Mouse (Mus musculus) G1E (cell line): ENCODE data around the gene Olfr937. TPM values are rescaled to one million over a fixed set of nuclear protein-coding genes. Genes with fewer than 3 reads are reported as not detected.

Experiments used
- ATAC-seq: 2 replicates; pipeline ENCODE4 v1.8.0; 2016; ENCODE audit warnings: mild to moderate bottlenecking; ENCODE audit not compliant: insufficient number of reproducible peaks, poor library complexity, low FRiP score, severe bottlenecking; ENCODE audit errors: extremely low read depth
- DNase-seq: peaks from one replicate; pipeline ENCODE4 v3.0.0; 2012; ENCODE audit warnings: low spot score
- H3K27me3 ChIP-seq: 2 replicates; pipeline ENCODE4 v1.6.1; 2012; ENCODE audit warnings: mild to moderate bottlenecking, low read length, inconsistent platforms; ENCODE audit not compliant: insufficient read depth
- H3K36me3 ChIP-seq: replicated peaks from 2 replicates; pipeline ENCODE3; 2012; ENCODE audit warnings: mild to moderate bottlenecking, inconsistent platforms
- H3K4me1 ChIP-seq: 2 replicates; pipeline ENCODE4 v1.6.1; 2012; ENCODE audit warnings: low read depth, low read length, inconsistent platforms, mixed read lengths; ENCODE audit not compliant: insufficient read depth
- H3K4me3 ChIP-seq: 2 replicates; pipeline ENCODE4 v1.5.1; 2012; ENCODE audit warnings: low read depth, mild to moderate bottlenecking, inconsistent platforms, low read length, moderate library complexity, mixed read lengths
- H3K9me3 ChIP-seq: replicated peaks from 2 replicates; pipeline ENCODE4 v1.6.1; 2012; ENCODE audit warnings: inconsistent platforms
- CTCF ChIP-seq: IDR thresholded peaks from 2 replicates; pipeline ENCODE4 v1.5.1; 2012; ENCODE audit warnings: low read depth, low read length, inconsistent platforms, mixed read lengths
- GATA1 ChIP-seq: IDR thresholded peaks from 2 replicates; pipeline ENCODE4 v1.6.1; 2012; ENCODE audit warnings: borderline replicate concordance, low read length, inconsistent platforms, mixed read lengths
- GATA2 ChIP-seq: IDR thresholded peaks from 2 replicates; pipeline ENCODE4 v1.6.1; 2012; ENCODE audit warnings: low read depth, low read length, inconsistent platforms, borderline replicate concordance
- POLR2AphosphoS5 ChIP-seq: IDR thresholded peaks from 2 replicates; pipeline ENCODE4 v1.6.1; 2012; ENCODE audit warnings: low read depth, low read length, inconsistent platforms; ENCODE audit not compliant: insufficient replicate concordance
- TAL1 ChIP-seq: conservative IDR thresholded peaks from 2 replicates; pipeline ENCODE4 v1.6.1; 2012; ENCODE audit warnings: low read depth, low read length, inconsistent platforms, mixed read lengths
- polyA plus RNA-seq: library from polyadenylated mRNA; stranded (reverse); fragments of >175 nt; gene quantifications from 2 replicates; pipeline ENCODE4 v1.2.3, GENCODE M21; 2012
- total RNA-seq, 2 experiments: library from RNA; stranded (forward) in 1 of 2; stranded (reverse) in 1 of 2; fragments of 200-1000 nt in 1 of 2; fragments of >200 nt in 1 of 2; fragmentation: Nextera tagmentation in 1 of 2; gene quantifications; 2 replicates each; pipeline ENCODE4 v1.2.3; 2014 to 2017

Olfr937 gene
- total RNA-seq (2014; fragmentation: Nextera tagmentation): not detected in 2 replicates
- total RNA-seq (2017): 1.1 TPM in 1 of 2 replicates, not detected in the other
- not detected in 2 replicates for polyA plus RNA-seq

GRCm38 (mm10) chr9:39064851-39065250, at the start of gene Olfr937:
Gene Olfr937, minus strand, starts transcription at chr9:39064951.
- no peaks in the 10 kb centered on the region for H3K36me3 ChIP-seq
- H3K27me3 ChIP-seq: no peaks in the 10 kb centered on the region
- ATAC-seq (no peak), DNase-seq (no peak)
- H3K4me3 ChIP-seq: no peak within 1 kb of the TSS
- no peak for TF ChIP-seq POLR2AphosphoS5
- TF ChIP-seq CTCF: no peak
- no peak for TF ChIP-seq GATA1
- TF ChIP-seq TAL1: no peak
- TF ChIP-seq GATA2: no peak
- H3K9me3 ChIP-seq: no peaks in the 10 kb centered on the region
- H3K4me1 ChIP-seq: no peaks in the 10 kb centered on the region

- Histone ChIP-seq H3K27me3 (no peaks in the 10 kb centered on the region), H3K4me3 (no peak within 1 kb of the TSS), H3K9me3 (peaks cover 6% of the 10 kb centered on the region), H3K4me1 (no peaks in the 10 kb centered on the region), H3K36me3 (no peaks in the 10 kb centered on the region)
- ATAC-seq (no peak), DNase-seq (no peak)
- TF ChIP-seq TAL1: no peak
- TF ChIP-seq GATA2: no peak
- TF ChIP-seq GATA1: no peak
- no peak for TF ChIP-seq POLR2AphosphoS5
- no peak for TF ChIP-seq CTCF
Measured at GRCm38 (mm10) chr9:39078787-39079186, 14.0 kb upstream of the Olfr937 start, which contains the start of gene Olfr938. Gene Olfr938, minus strand, starts transcription at chr9:39078887.

- no peak for DNase-seq
- ATAC-seq: no peak
- TF ChIP-seq CTCF: no peak
- no peak for TF ChIP-seq POLR2AphosphoS5
- no peak for TF ChIP-seq GATA1
- no peak for TF ChIP-seq TAL1
- no peak for TF ChIP-seq GATA2
- H3K4me3 ChIP-seq: no peak within 1 kb of the TSS
- no peaks in the 10 kb centered on the region for H3K4me1 ChIP-seq
- H3K36me3 ChIP-seq: no peaks in the 10 kb centered on the region
- H3K27me3 ChIP-seq: no peaks in the 10 kb centered on the region
- no peaks in the 10 kb centered on the region for H3K9me3 ChIP-seq
Measured at GRCm38 (mm10) chr9:39023277-39023676, 41.5 kb downstream of the Olfr937 start, which contains the start of gene Olfr146. Gene Olfr146, minus strand, starts transcription at chr9:39023377.

Other genes starting within 250 kb of the Olfr937 start
- gene Olfr923, start 238.4 kb downstream of the Olfr937 start, total RNA-seq (2014; fragmentation: Nextera tagmentation): not detected in 2 replicates
- not detected in 2 replicates for gene Olfr923, start 238.4 kb downstream of the Olfr937 start, total RNA-seq (2017)
- not detected in 2 replicates for gene Olfr923, start 238.4 kb downstream of the Olfr937 start, polyA plus RNA-seq
- not detected in 2 replicates for gene Olfr924, start 220.5 kb downstream of the Olfr937 start, total RNA-seq (2014; fragmentation: Nextera tagmentation)
- gene Olfr924, start 220.5 kb downstream of the Olfr937 start, total RNA-seq (2017): 0.06 and 0.11 TPM in 2 replicates
- not detected in 2 replicates for gene Olfr924, start 220.5 kb downstream of the Olfr937 start, polyA plus RNA-seq
- gene Olfr26, start 209.9 kb downstream of the Olfr937 start, total RNA-seq (2014; fragmentation: Nextera tagmentation): not detected in 2 replicates
- 0.11 TPM in 1 of 2 replicates, not detected in the other for gene Olfr26, start 209.9 kb downstream of the Olfr937 start, total RNA-seq (2017)
- not detected in 2 replicates for gene Olfr26, start 209.9 kb downstream of the Olfr937 start, polyA plus RNA-seq
- not detected in 2 replicates for gene Olfr926, start 187.8 kb downstream of the Olfr937 start, total RNA-seq (2014; fragmentation: Nextera tagmentation)
- gene Olfr926, start 187.8 kb downstream of the Olfr937 start, total RNA-seq (2017): 0.33 TPM in 1 of 2 replicates, not detected in the other
- not detected in 2 replicates for gene Olfr926, start 187.8 kb downstream of the Olfr937 start, polyA plus RNA-seq
- not detected in 2 replicates for gene Olfr930, start 135.1 kb downstream of the Olfr937 start, total RNA-seq (2014; fragmentation: Nextera tagmentation)
- gene Olfr930, start 135.1 kb downstream of the Olfr937 start, total RNA-seq (2017): not detected in 2 replicates
- not detected in 2 replicates for gene Olfr930, start 135.1 kb downstream of the Olfr937 start, polyA plus RNA-seq
- not detected in 2 replicates for gene Olfr933, start 92.6 kb downstream of the Olfr937 start, total RNA-seq (2014; fragmentation: Nextera tagmentation)
- 0.22 TPM in 1 of 2 replicates, not detected in the other for gene Olfr933, start 92.6 kb downstream of the Olfr937 start, total RNA-seq (2017)
- gene Olfr933, start 92.6 kb downstream of the Olfr937 start, polyA plus RNA-seq: not detected in 2 replicates
- gene Olfr934, start 76.6 kb downstream of the Olfr937 start, total RNA-seq (2014; fragmentation: Nextera tagmentation): not detected in 2 replicates
- gene Olfr934, start 76.6 kb downstream of the Olfr937 start, total RNA-seq (2017): 0.16 TPM in 1 of 2 replicates, not detected in the other
- not detected in 2 replicates for gene Olfr934, start 76.6 kb downstream of the Olfr937 start, polyA plus RNA-seq
- gene Olfr935, start 65.3 kb downstream of the Olfr937 start, total RNA-seq (2014; fragmentation: Nextera tagmentation): not detected in 2 replicates
- gene Olfr935, start 65.3 kb downstream of the Olfr937 start, total RNA-seq (2017): 0.11 TPM in 1 of 2 replicates, not detected in the other
- not detected in 2 replicates for gene Olfr935, start 65.3 kb downstream of the Olfr937 start, polyA plus RNA-seq
- gene Olfr146, start 41.6 kb downstream of the Olfr937 start, total RNA-seq (2014; fragmentation: Nextera tagmentation): not detected in 2 replicates
- 0.16 TPM in 1 of 2 replicates, not detected in the other for gene Olfr146, start 41.6 kb downstream of the Olfr937 start, total RNA-seq (2017)
- not detected in 2 replicates for gene Olfr146, start 41.6 kb downstream of the Olfr937 start, polyA plus RNA-seq
- not detected in 2 replicates for gene Olfr938, start 13.9 kb upstream of the Olfr937 start, total RNA-seq (2014; fragmentation: Nextera tagmentation)
- gene Olfr938, start 13.9 kb upstream of the Olfr937 start, total RNA-seq (2017): not detected in 2 replicates
- gene Olfr938, start 13.9 kb upstream of the Olfr937 start, polyA plus RNA-seq: not detected in 2 replicates
- not detected in 2 replicates for gene Olfr27, start 63.2 kb upstream of the Olfr937 start, total RNA-seq (2014; fragmentation: Nextera tagmentation)
- 0.33 TPM in 1 of 2 replicates, not detected in the other for gene Olfr27, start 63.2 kb upstream of the Olfr937 start, total RNA-seq (2017)
- not detected in 2 replicates for gene Olfr27, start 63.2 kb upstream of the Olfr937 start, polyA plus RNA-seq
- not detected in 2 replicates for gene Olfr943, start 101.4 kb upstream of the Olfr937 start, total RNA-seq (2014; fragmentation: Nextera tagmentation)
- gene Olfr943, start 101.4 kb upstream of the Olfr937 start, total RNA-seq (2017): under 0.01 and 0.16 TPM in 2 replicates
- not detected in 2 replicates for gene Olfr943, start 101.4 kb upstream of the Olfr937 start, polyA plus RNA-seq
- not detected in 2 replicates for gene Olfr944, start 137.0 kb upstream of the Olfr937 start, total RNA-seq (2014; fragmentation: Nextera tagmentation)
- gene Olfr944, start 137.0 kb upstream of the Olfr937 start, total RNA-seq (2017): 0.12 TPM in 1 of 2 replicates, not detected in the other
- gene Olfr944, start 137.0 kb upstream of the Olfr937 start, polyA plus RNA-seq: not detected in 2 replicates
- gene Olfr1537, start 185.0 kb upstream of the Olfr937 start, total RNA-seq (2014; fragmentation: Nextera tagmentation): not detected in 2 replicates
- gene Olfr1537, start 185.0 kb upstream of the Olfr937 start, total RNA-seq (2017): 0.11 and 0.12 TPM in 2 replicates
- gene Olfr1537, start 185.0 kb upstream of the Olfr937 start, polyA plus RNA-seq: not detected in 2 replicates
- gene Olfr945, start 211.9 kb upstream of the Olfr937 start, total RNA-seq (2014; fragmentation: Nextera tagmentation): not detected in 2 replicates
- gene Olfr945, start 211.9 kb upstream of the Olfr937 start, total RNA-seq (2017): 0.06 TPM in 1 of 2 replicates, not detected in the other
- not detected in 2 replicates for gene Olfr945, start 211.9 kb upstream of the Olfr937 start, polyA plus RNA-seq